Mouse (Mus musculus) cerebellum, adult (tissue): Measurements from ENCODE around the gene Phgr1.
A peak's percentile ranks its signal among the peaks of the same experiment; 100 is the strongest.

Source experiments
- ATAC-seq: cut with Nextera tagmentation; 2 replicates; pipeline ENCODE4 v1.9.2; 2017; ENCODE audit warnings: mild to moderate bottlenecking, moderate library complexity, mixed read lengths; ENCODE audit not compliant: insufficient number of reproducible peaks, low FRiP score, low TSS enrichment

Gene Phgr1

GRCm38 (mm10) chr2:118806860-118807259 lies 34.3 kb downstream of the Phgr1 start:
- no peak for ATAC-seq

DNA sequence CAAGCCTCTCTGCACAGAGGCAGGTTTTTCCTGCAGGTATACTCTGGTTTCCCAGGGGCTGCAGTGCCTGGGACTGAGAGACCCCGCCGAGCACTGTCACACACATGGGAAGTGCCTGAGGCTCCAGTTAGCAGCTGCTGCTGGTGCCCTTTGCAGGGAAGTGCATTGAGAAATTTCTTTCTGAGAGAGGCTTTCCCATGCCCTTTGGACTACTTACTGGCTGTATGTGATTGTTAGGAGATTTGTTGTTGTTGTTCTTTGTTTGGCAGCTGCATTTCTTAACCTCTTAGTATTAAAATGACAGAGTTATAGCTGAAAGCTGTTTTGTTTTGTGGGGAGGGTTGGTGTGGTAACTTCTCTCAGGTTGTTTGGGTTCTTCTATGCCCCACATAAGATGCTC lies 38.3 kb downstream of the Phgr1 start:
- no peak for ATAC-seq

- ATAC-seq, result no peak
These were observed 40.2 kb downstream of the Phgr1 start for GRCm38 (mm10) chr2:118812724-118813123.

GRCm38 (mm10) chr2:118813981-118814836 lies 41.6 kb downstream of the Phgr1 start, which contains the start of gene Knstrn:
TSS of gene Knstrn (plus strand) at chr2:118814003.
- peak; percentile 99 for ATAC-seq

DNA sequence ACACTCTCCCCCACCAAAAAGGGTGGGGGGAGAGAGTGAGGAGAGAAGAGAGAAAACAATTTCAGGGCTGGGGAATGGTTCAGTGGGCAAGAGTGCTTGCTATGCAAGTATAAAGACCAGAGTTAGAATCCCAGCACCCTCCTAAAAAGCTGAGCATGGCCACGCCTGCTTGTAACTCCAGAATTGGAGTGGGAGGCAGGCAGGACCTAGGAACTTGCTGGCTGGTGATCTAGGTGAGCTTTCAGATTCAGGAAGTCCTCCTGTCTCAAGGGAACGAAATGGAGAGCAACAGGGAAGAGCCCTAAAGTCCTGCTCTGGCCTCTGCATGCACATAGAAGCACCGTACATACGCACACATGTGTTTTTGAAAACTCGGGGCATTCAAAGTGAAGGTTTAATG lies 50.2 kb downstream of the Phgr1 start:
- ATAC-seq, result no peak

DNA sequence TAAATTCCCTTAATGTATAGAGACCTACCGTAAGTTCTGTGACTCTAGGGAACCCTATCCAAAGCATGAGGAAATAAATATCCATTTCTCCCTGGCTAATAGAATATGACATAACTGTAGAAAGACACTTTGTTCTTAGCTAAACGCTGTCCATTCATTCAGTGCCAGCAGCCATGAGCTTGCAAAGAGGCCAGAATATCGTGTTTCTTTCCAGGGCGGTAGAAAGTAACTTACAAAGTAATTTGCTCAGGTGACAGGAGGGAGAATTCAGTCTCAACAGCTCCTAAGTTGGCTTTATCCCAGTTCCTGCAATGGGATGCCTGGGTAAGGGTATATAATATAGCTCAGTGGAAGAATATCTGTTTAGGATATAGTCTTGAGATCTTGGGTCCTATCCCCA lies 51.8 kb downstream of the Phgr1 start:
- no peak for ATAC-seq
